Mouse (Mus musculus): ENCODE results near the gene Il18bp. TPM values are rescaled to one million over a fixed set of nuclear protein-coding genes. Genes with fewer than 3 reads are reported as not detected.
"Not testable (repeated sequence)": the region's sequence is repeated elsewhere in the genome, so short reads cannot be mapped to it uniquely, and the experiment has no call there.

The Il18bp gene
- 12.2 and 13.6 TPM in 2 replicates for total RNA-seq (2017)

GRCm38 (mm10) chr7:102018590-102018989 lies at the start of gene Il18bp:
Gene Il18bp, minus strand, starts transcription at chr7:102018690.
- no peak for ATAC-seq (ENCODE audit: extremely low read depth, insufficient number of reproducible peaks, low FRiP score, poor library complexity, severe bottlenecking)

GRCm38 (mm10) chr7:102066363-102066762 lies 47.9 kb upstream of the Il18bp start:
- ATAC-seq (ENCODE audit: extremely low read depth, insufficient number of reproducible peaks, low FRiP score, poor library complexity, severe bottlenecking) = no peak

GRCm38 (mm10) chr7:102065046-102065891 lies 46.8 kb upstream of the Il18bp start, which contains the start of the genes Rnf121, Xndc1 and Xntrpc:
Gene Rnf121, minus strand, starts transcription at chr7:102065469.
Gene Xndc1, plus strand, starts transcription at chr7:102065511.
Gene Xntrpc, plus strand, starts transcription at chr7:102065713.
- peak; percentile 95 for ATAC-seq (ENCODE audit: extremely low read depth, insufficient number of reproducible peaks, low FRiP score, poor library complexity, severe bottlenecking)

- no peak for ATAC-seq (ENCODE audit: extremely low read depth, insufficient number of reproducible peaks, low FRiP score, poor library complexity, severe bottlenecking)
Observed at GRCm38 (mm10) chr7:102064655-102065045, 46.2 kb upstream of the Il18bp start.

GRCm38 (mm10) chr7:102063891-102064290 lies 45.4 kb upstream of the Il18bp start:
- no peak for ATAC-seq (ENCODE audit: extremely low read depth, insufficient number of reproducible peaks, low FRiP score, poor library complexity, severe bottlenecking)

- no peak for ATAC-seq (ENCODE audit: extremely low read depth, insufficient number of reproducible peaks, low FRiP score, poor library complexity, severe bottlenecking)
Observed at GRCm38 (mm10) chr7:102062203-102062602, 43.7 kb upstream of the Il18bp start.

- no peak for ATAC-seq (ENCODE audit: extremely low read depth, insufficient number of reproducible peaks, low FRiP score, poor library complexity, severe bottlenecking)
Observed at GRCm38 (mm10) chr7:102061353-102061752, 42.9 kb upstream of the Il18bp start.

- ATAC-seq (ENCODE audit: extremely low read depth, insufficient number of reproducible peaks, low FRiP score, poor library complexity, severe bottlenecking) = not testable (repeated sequence)
Observed at GRCm38 (mm10) chr7:102048524-102048923, 30.0 kb upstream of the Il18bp start.

- ATAC-seq (ENCODE audit: extremely low read depth, insufficient number of reproducible peaks, low FRiP score, poor library complexity, severe bottlenecking) = no peak
Observed at GRCm38 (mm10) chr7:102042314-102042713, 23.8 kb upstream of the Il18bp start.

- no peak for ATAC-seq (ENCODE audit: extremely low read depth, insufficient number of reproducible peaks, low FRiP score, poor library complexity, severe bottlenecking)
Observed at GRCm38 (mm10) chr7:102037318-102037717, 18.8 kb upstream of the Il18bp start.

GRCm38 (mm10) chr7:102035534-102035933 lies 17.0 kb upstream of the Il18bp start:
- ATAC-seq (ENCODE audit: extremely low read depth, insufficient number of reproducible peaks, low FRiP score, poor library complexity, severe bottlenecking) = no peak

GRCm38 (mm10) chr7:102034904-102035303 lies 16.4 kb upstream of the Il18bp start:
- ATAC-seq (ENCODE audit: extremely low read depth, insufficient number of reproducible peaks, low FRiP score, poor library complexity, severe bottlenecking) = no peak

- no peak for ATAC-seq (ENCODE audit: extremely low read depth, insufficient number of reproducible peaks, low FRiP score, poor library complexity, severe bottlenecking)
Observed at GRCm38 (mm10) chr7:102025187-102026119, 7.0 kb upstream of the Il18bp start.

GRCm38 (mm10) chr7:102023821-102024220 lies 5.3 kb upstream of the Il18bp start:
- ATAC-seq (ENCODE audit: extremely low read depth, insufficient number of reproducible peaks, low FRiP score, poor library complexity, severe bottlenecking) = no peak

- not testable (repeated sequence) for ATAC-seq (ENCODE audit: extremely low read depth, insufficient number of reproducible peaks, low FRiP score, poor library complexity, severe bottlenecking)
Observed at GRCm38 (mm10) chr7:102020934-102021333, 2.4 kb upstream of the Il18bp start.

GRCm38 (mm10) chr7:102019362-102019761 lies 872 bp upstream of the Il18bp start:
- ATAC-seq (ENCODE audit: extremely low read depth, insufficient number of reproducible peaks, low FRiP score, poor library complexity, severe bottlenecking) = peak; percentile 59

- ATAC-seq (ENCODE audit: extremely low read depth, insufficient number of reproducible peaks, low FRiP score, poor library complexity, severe bottlenecking) = no peak
Observed at GRCm38 (mm10) chr7:102018034-102018433, 456 bp downstream of the Il18bp start.

- ATAC-seq (ENCODE audit: extremely low read depth, insufficient number of reproducible peaks, low FRiP score, poor library complexity, severe bottlenecking) = no peak
Observed at GRCm38 (mm10) chr7:102017452-102017851, 1.0 kb downstream of the Il18bp start.

GRCm38 (mm10) chr7:102016936-102017335 lies 1.6 kb downstream of the Il18bp start:
- ATAC-seq (ENCODE audit: extremely low read depth, insufficient number of reproducible peaks, low FRiP score, poor library complexity, severe bottlenecking) = no peak

Data from neutrophil, adult 5-6 weeks (primary cell).